Mouse (Mus musculus): Measurements from ENCODE around the gene Ccr10. TPM values are rescaled to one million over a fixed set of nuclear protein-coding genes. Genes with fewer than 3 reads are reported as not detected.
A peak's percentile ranks its signal among the peaks of the same experiment; 100 is the strongest.

Ccr10 gene
- polyA plus RNA-seq, 1 experiment from 2014 or later, result 0.24 TPM

- H3K4me3 ChIP-seq (replicated peaks), result peak overlapping the region; percentile 80
- peak overlapping the region; percentile 91 for H3K4me2 ChIP-seq (replicated peaks)
- ATAC-seq (ENCODE audit: insufficient number of reproducible peaks, low FRiP score, low TSS enrichment, low read depth), result no peak
- peaks cover 78% of the 10 kb centered on the region for H3K4me1 ChIP-seq
- peaks cover 45% of the 10 kb centered on the region for H3K27me3 ChIP-seq
- H3K36me3 ChIP-seq, result peaks cover 29% of the 10 kb centered on the region
- WGBS, result 13% methylated on average over 17 of the region's 17 CpGs
- H3K27ac ChIP-seq (replicated peaks), result no peak overlapping the region; the same call in 1 of the 2 replicates
- no peaks in the 10 kb centered on the region for H3K9me3 ChIP-seq (replicated peaks)
- peak overlapping the region; percentile 81 for H3K9ac ChIP-seq
Measured at GRCm38 (mm10) chr11:101169301-101170107, 5.7 kb downstream of the Ccr10 start.

- Histone ChIP-seq H3K9me3 (replicated peaks) (no peaks in the 10 kb centered on the region), H3K27me3 (peaks cover 49% of the 10 kb centered on the region), H3K4me1 (peaks cover 78% of the 10 kb centered on the region), H3K27ac (replicated peaks) (no peak overlapping the region), H3K36me3 (peaks cover 33% of the 10 kb centered on the region), H3K4me2 (replicated peaks) (peak overlapping the region; percentile 91), H3K4me3 (replicated peaks) (peak overlapping the region; percentile 80), H3K9ac (no peak overlapping the region)
- ATAC-seq (ENCODE audit: insufficient number of reproducible peaks, low FRiP score, low TSS enrichment, low read depth), result no peak
- WGBS, result 64% methylated on average over 18 of the region's 18 CpGs
Measured at GRCm38 (mm10) chr11:101168301-101168980, 6.8 kb downstream of the Ccr10 start.

- Histone ChIP-seq H3K9ac (no peak overlapping the region), H3K4me2 (replicated peaks) (peak overlapping the region; percentile 91; the same call in 1 of the 2 replicates), H3K4me1 (peaks cover 77% of the 10 kb centered on the region), H3K27ac (replicated peaks) (no peak overlapping the region), H3K36me3 (peaks cover 37% of the 10 kb centered on the region), H3K27me3 (peaks cover 55% of the 10 kb centered on the region), H3K4me3 (replicated peaks) (peak overlapping the region; percentile 80), H3K9me3 (replicated peaks) (no peaks in the 10 kb centered on the region)
- ATAC-seq (ENCODE audit: insufficient number of reproducible peaks, low FRiP score, low TSS enrichment, low read depth), result no peak
- WGBS, result 50% methylated on average over 8 of the region's 8 CpGs
Measured at GRCm38 (mm10) chr11:101167963-101168300, 7.3 kb downstream of the Ccr10 start.

- Histone ChIP-seq H3K36me3 (peaks cover 42% of the 10 kb centered on the region), H3K4me3 (replicated peaks) (no peak overlapping the region), H3K4me1 (peaks cover 78% of the 10 kb centered on the region), H3K4me2 (replicated peaks) (no peak overlapping the region), H3K9ac (no peak overlapping the region), H3K27me3 (peaks cover 57% of the 10 kb centered on the region), H3K9me3 (replicated peaks) (no peaks in the 10 kb centered on the region), H3K27ac (replicated peaks) (no peak overlapping the region; the same call in 1 of the 2 replicates)
- no peak for ATAC-seq (ENCODE audit: insufficient number of reproducible peaks, low FRiP score, low TSS enrichment, low read depth)
- 62% methylated on average over 19 of the region's 19 CpGs for WGBS
Measured at GRCm38 (mm10) chr11:101167211-101167962, 7.9 kb downstream of the Ccr10 start.

GRCm38 (mm10) chr11:101166357-101166756, 8.9 kb downstream of the Ccr10 start:
- Histone ChIP-seq H3K4me3 (replicated peaks) (no peak overlapping the region), H3K27ac (replicated peaks) (0 out of 2 replicates have a peak overlapping the region, but pooled peaks have one; percentile 2), H3K9ac (no peak overlapping the region), H3K27me3 (peaks cover 60% of the 10 kb centered on the region), H3K9me3 (replicated peaks) (no peaks in the 10 kb centered on the region), H3K4me2 (replicated peaks) (no peak overlapping the region), H3K36me3 (peaks cover 53% of the 10 kb centered on the region), H3K4me1 (peaks cover 72% of the 10 kb centered on the region)
- WGBS, result 58% methylated on average over 14 of the region's 14 CpGs
- ATAC-seq (ENCODE audit: insufficient number of reproducible peaks, low FRiP score, low TSS enrichment, low read depth), result no peak

- Histone ChIP-seq H3K27me3 (peaks cover 60% of the 10 kb centered on the region), H3K4me2 (replicated peaks) (peak overlapping the region; percentile 45), H3K27ac (replicated peaks) (peak overlapping the region; percentile 51), H3K9me3 (replicated peaks) (no peaks in the 10 kb centered on the region), H3K9ac (no peak overlapping the region), H3K4me3 (replicated peaks) (no peak overlapping the region), H3K4me1 (peaks cover 67% of the 10 kb centered on the region), H3K36me3 (peaks cover 55% of the 10 kb centered on the region)
- ATAC-seq (ENCODE audit: insufficient number of reproducible peaks, low FRiP score, low TSS enrichment, low read depth), result no peak
- 31% methylated on average over 35 of the region's 35 CpGs for WGBS
Measured at GRCm38 (mm10) chr11:101164677-101165580, 10.3 kb downstream of the Ccr10 start.

GRCm38 (mm10) chr11:101164351-101164665, 10.9 kb downstream of the Ccr10 start:
- Histone ChIP-seq H3K4me2 (replicated peaks) (peak overlapping the region; percentile 45), H3K4me3 (replicated peaks) (peak overlapping the region; percentile 25), H3K36me3 (peaks cover 55% of the 10 kb centered on the region), H3K9me3 (replicated peaks) (no peaks in the 10 kb centered on the region), H3K27me3 (peaks cover 60% of the 10 kb centered on the region), H3K9ac (0 out of 2 replicates have a peak overlapping the region, but pooled peaks have one; percentile 12), H3K27ac (replicated peaks) (no peak overlapping the region), H3K4me1 (peaks cover 61% of the 10 kb centered on the region)
- WGBS, result 8% methylated on average over 21 of the region's 21 CpGs
- ATAC-seq (ENCODE audit: insufficient number of reproducible peaks, low FRiP score, low TSS enrichment, low read depth), result no peak

GRCm38 (mm10) chr11:101163476-101164350, 11.5 kb downstream of the Ccr10 start:
- H3K27me3 ChIP-seq, result peaks cover 60% of the 10 kb centered on the region
- peaks cover 55% of the 10 kb centered on the region for H3K4me1 ChIP-seq
- 0 out of 2 replicates have a peak overlapping the region, but pooled peaks have one; percentile 12 for H3K9ac ChIP-seq
- H3K27ac ChIP-seq (replicated peaks), result no peak overlapping the region
- peak overlapping the region; percentile 45 for H3K4me2 ChIP-seq (replicated peaks)
- peak overlapping the region; percentile 25 for H3K4me3 ChIP-seq (replicated peaks)
- ATAC-seq (ENCODE audit: insufficient number of reproducible peaks, low FRiP score, low TSS enrichment, low read depth), result no peak
- H3K36me3 ChIP-seq, result peaks cover 55% of the 10 kb centered on the region
- no peaks in the 10 kb centered on the region for H3K9me3 ChIP-seq (replicated peaks)
- 22% methylated on average over 49 of the region's 49 CpGs for WGBS

- Histone ChIP-seq H3K27me3 (peaks cover 51% of the 10 kb centered on the region), H3K4me3 (replicated peaks) (no peak overlapping the region), H3K9ac (no peak overlapping the region), H3K36me3 (peaks cover 54% of the 10 kb centered on the region), H3K27ac (replicated peaks) (no peak overlapping the region), H3K9me3 (replicated peaks) (no peaks in the 10 kb centered on the region), H3K4me1 (peaks cover 48% of the 10 kb centered on the region), H3K4me2 (replicated peaks) (no peak overlapping the region)
- 57% methylated on average over 5 of the region's 5 CpGs for WGBS
- ATAC-seq (ENCODE audit: insufficient number of reproducible peaks, low FRiP score, low TSS enrichment, low read depth), result no peak
Measured at GRCm38 (mm10) chr11:101162772-101163171, 12.5 kb downstream of the Ccr10 start.

- 59% methylated on average over 5 of the region's 5 CpGs for WGBS
- H3K4me1 ChIP-seq, result peaks cover 43% of the 10 kb centered on the region
- peaks cover 49% of the 10 kb centered on the region for H3K36me3 ChIP-seq
- no peak for ATAC-seq (ENCODE audit: insufficient number of reproducible peaks, low FRiP score, low TSS enrichment, low read depth)
- H3K27ac ChIP-seq (replicated peaks), result no peak overlapping the region
- no peak overlapping the region for H3K4me3 ChIP-seq (replicated peaks)
- no peaks in the 10 kb centered on the region for H3K9me3 ChIP-seq (replicated peaks)
- no peak overlapping the region for H3K4me2 ChIP-seq (replicated peaks)
- H3K27me3 ChIP-seq, result peaks cover 46% of the 10 kb centered on the region
- H3K9ac ChIP-seq, result no peak overlapping the region
Measured at GRCm38 (mm10) chr11:101162301-101162700, 12.9 kb downstream of the Ccr10 start.

Data from embryonic facial prominence, embryonic 15.5 days (tissue).